Mouse (Mus musculus) C2C12 (cell line): ENCODE results near the gene Nt5dc1. TPM values are rescaled to one million over a fixed set of nuclear protein-coding genes. Genes with fewer than 3 reads are reported as not detected.

ENCODE experiments used
- H3K27me3 ChIP-seq: one replicate; pipeline ENCODE4 v1.6.1; 2011; ENCODE audit not compliant: control insufficient read depth, insufficient read depth, insufficient read length
- H3K36me3 ChIP-seq: one replicate; pipeline ENCODE4 v1.6.1; 2011; ENCODE audit not compliant: control insufficient read depth, insufficient read depth
- H3K4me3 ChIP-seq: one replicate; pipeline ENCODE4 v1.5.1; 2011; ENCODE audit warnings: mild to moderate bottlenecking, control low read depth; ENCODE audit not compliant: poor library complexity, insufficient read depth, severe bottlenecking
- H3K79me2 ChIP-seq: one replicate; pipeline ENCODE4 v1.6.1; 2011; ENCODE audit not compliant: control insufficient read depth, insufficient read depth
- H3K79me3 ChIP-seq: one replicate; pipeline ENCODE4 v1.6.1; 2011; ENCODE audit warnings: low read depth, control low read depth
- H3ac ChIP-seq: one replicate; pipeline ENCODE3; 2011; ENCODE audit warnings: low read depth; ENCODE audit not compliant: control insufficient read depth, insufficient read length
- CEBPB ChIP-seq: IDR thresholded peaks from one replicate; pipeline ENCODE4 v1.6.1; 2011; ENCODE audit warnings: low read depth, mild to moderate bottlenecking, control low read depth, moderate library complexity
- CTCF ChIP-seq: IDR thresholded peaks from one replicate; pipeline ENCODE4 v1.5.1; 2011; ENCODE audit not compliant: control insufficient read depth, insufficient read depth, insufficient read length
- FOSL1 ChIP-seq: IDR thresholded peaks from one replicate; pipeline ENCODE4 v1.8.0; 2011; ENCODE audit warnings: mild to moderate bottlenecking, low read length; ENCODE audit not compliant: poor library complexity, insufficient read depth, severe bottlenecking
- MAX ChIP-seq: IDR thresholded peaks from one replicate; pipeline ENCODE4 v1.6.1; 2011; ENCODE audit warnings: mild to moderate bottlenecking, control low read depth
- MYOD1 ChIP-seq: IDR thresholded peaks from one replicate; pipeline ENCODE4 v1.6.1; 2011; ENCODE audit warnings: low read depth; ENCODE audit not compliant: control insufficient read depth, insufficient read length
- MYOG ChIP-seq: IDR thresholded peaks from one replicate; pipeline ENCODE4 v1.6.1; 2011; ENCODE audit not compliant: control insufficient read depth, insufficient read length; ENCODE audit errors: extremely low read depth
- USF1 ChIP-seq: IDR thresholded peaks from one replicate; pipeline ENCODE4 v1.6.1; 2011; ENCODE audit warnings: low read depth, mild to moderate bottlenecking, control low read depth, moderate library complexity
- polyA plus RNA-seq: library from polyadenylated mRNA; unstranded; fragments of >200 nt; fragmentation: generic; extraction: Trizol; gene quantifications from one replicate; pipeline ENCODE4 v1.2.1, GENCODE M21; 2012; ENCODE audit warnings: missing spikeins

The Nt5dc1 gene
- polyA plus RNA-seq, 1 experiment, result 2.9 TPM

GRCm38 (mm10) chr10:34309915-34310685 is 108.3 kb downstream of the Nt5dc1 start:
- Histone ChIP-seq H3K36me3 (peaks cover 2% of the 10 kb centered on the region), H3K79me2 (no peaks in the 10 kb centered on the region), H3ac (no peak overlapping the region), H3K4me3 (no peak overlapping the region), H3K27me3 (no peaks in the 10 kb centered on the region), H3K79me3 (no peaks in the 10 kb centered on the region)
- no peak for TF ChIP-seq MYOD1
- no peak for TF ChIP-seq MYOG
- TF ChIP-seq USF1, result no peak
- TF ChIP-seq FOSL1, result no peak
- TF ChIP-seq CEBPB, result no peak
- TF ChIP-seq CTCF, result no peak
- TF ChIP-seq MAX, result no peak

GRCm38 (mm10) chr10:34307070-34307469 is 111.3 kb downstream of the Nt5dc1 start:
- H3ac ChIP-seq, result no peak overlapping the region
- no peak overlapping the region for H3K4me3 ChIP-seq
- no peak for TF ChIP-seq CTCF
- no peak for TF ChIP-seq MYOG
- no peak for TF ChIP-seq MAX
- TF ChIP-seq CEBPB, result no peak
- TF ChIP-seq USF1, result no peak
- no peak for TF ChIP-seq FOSL1
- TF ChIP-seq MYOD1, result no peak
- no peaks in the 10 kb centered on the region for H3K79me2 ChIP-seq
- no peaks in the 10 kb centered on the region for H3K79me3 ChIP-seq
- no peaks in the 10 kb centered on the region for H3K36me3 ChIP-seq
- no peaks in the 10 kb centered on the region for H3K27me3 ChIP-seq

GRCm38 (mm10) chr10:34300368-34300767 is 118.0 kb downstream of the Nt5dc1 start:
- Histone ChIP-seq H3K27me3 (no peaks in the 10 kb centered on the region), H3K4me3 (no peak overlapping the region), H3K79me3 (no peaks in the 10 kb centered on the region), H3ac (no peak overlapping the region), H3K36me3 (no peaks in the 10 kb centered on the region), H3K79me2 (no peaks in the 10 kb centered on the region)
- TF ChIP-seq MAX (no peak), MYOG (no peak), CEBPB (no peak), MYOD1 (no peak), USF1 (no peak), FOSL1 (no peak)

GRCm38 (mm10) chr10:34297980-34298753 is 120.2 kb downstream of the Nt5dc1 start:
- no peaks in the 10 kb centered on the region for H3K79me3 ChIP-seq
- TF ChIP-seq USF1, result no peak
- TF ChIP-seq FOSL1, result no peak
- TF ChIP-seq CTCF, result no peak
- no peak for TF ChIP-seq MYOD1
- TF ChIP-seq CEBPB, result no peak
- no peak for TF ChIP-seq MYOG
- TF ChIP-seq MAX, result no peak
- H3K36me3 ChIP-seq, result no peaks in the 10 kb centered on the region
- peak overlapping the region; percentile 67 for H3ac ChIP-seq
- H3K79me2 ChIP-seq, result no peaks in the 10 kb centered on the region
- no peaks in the 10 kb centered on the region for H3K27me3 ChIP-seq
- H3K4me3 ChIP-seq, result peak overlapping the region; percentile 37

- Histone ChIP-seq H3K4me3 (peak within 1 kb of the TSS; percentile 37), H3K36me3 (no peaks in the 10 kb centered on the region), H3ac (peak within 1 kb of the TSS; percentile 67), H3K79me3 (no peaks in the 10 kb centered on the region), H3K27me3 (no peaks in the 10 kb centered on the region), H3K79me2 (no peaks in the 10 kb centered on the region)
- TF ChIP-seq CEBPB (no peak), MAX (no peak), MYOD1 (no peak), MYOG (no peak), CTCF (no peak), FOSL1 (no peak)
Measured at GRCm38 (mm10) chr10:34297299-34297979, 120.9 kb downstream of the Nt5dc1 start, which contains the start of gene Tspyl4. Gene Tspyl4, plus strand, starts transcription at chr10:34297442.
